In genomic region chr4:52859136-52859535, GRCm38 (mm10) we compare ENCODE assay signal across 18 mouse cellular contexts. TPM values are rescaled to one million over a fixed set of nuclear protein-coding genes. Genes with fewer than 3 reads are reported as not detected.
DNase-seq lines count a peak whose midpoint lies in the region; TF ChIP-seq lines count a peak whose summit lies in the region.
"Had no signal": no experiment of that assay in that cellular context is flagged by ENCODE, and none has a peak within 500 bp of the region (broad histone marks: within the 10 kb centered on the region; RNA-seq: fewer than 3 reads in every experiment).

Olfr273 (minus strand) TSS chr4:52859236.

- no peak for TF ChIP-seq POLR2A in brain, embryonic 14.5 days (IDR thresholded peaks at IDR 0.05; ENCODE audit: borderline replicate concordance, extremely low read depth, insufficient read depth, insufficient read length, poor library complexity, severe bottlenecking)

- no peak for TF ChIP-seq CTCF in brain, embryonic 14.5 days (IDR thresholded peaks at IDR 0.05; ENCODE audit: borderline replicate concordance, extremely low read depth, insufficient read depth, insufficient read length)

- peak; percentile 10 for DNase-seq in brain, embryonic 14.5 days (ENCODE audit: low read depth)
- no peak for DNase-seq in spleen, adult 12 weeks (ENCODE audit: low spot score)
- DNase-seq: adrenal gland, adult 2 months; adrenal gland, adult 8-10 months; adrenal gland, postnatal 10 days; adrenal gland, postnatal 14 days; adrenal gland, postnatal 25 days; adrenal gland, postnatal 36 days; B cell, adult 2 months; cerebellum, adult 11 months; cerebellum, adult 11-12 months; cerebellum, adult 18-20 months; cerebellum, adult 2 months; cerebellum, adult 8-10 months had no signal

RNA-seq across cellular contexts. Expression of gene Olfr273, which starts in this region (rescaled TPM):
- polyA plus RNA-seq in brain, embryonic 14.5 days (2012; rRNA removed): not detected in 2 replicates
- polyA plus RNA-seq: adrenal gland, adult 2 months; C2C12; CD4-positive, CD25-positive, alpha-beta regulatory T cell, adult 4 months; cerebellum, adult 2 months; G1E; Patski had no signal

Comparison
In these comparisons a context has a peak if more than half of its experiments do, and no peak if none do; other contexts are left out.
1. Peak in DNase-seq in brain, embryonic 14.5 days; RNA of the gene not detected or under 1 TPM.